Mouse (Mus musculus) liver, adult 2 months (tissue): Measurements from ENCODE around the gene Plppr1.
"Not testable (repeated sequence)": the region's sequence is repeated elsewhere in the genome, so short reads cannot be mapped to it uniquely, and the experiment has no call there.

Experiments
- CTCF ChIP-seq: fragments of 200-500 bp; IDR thresholded peaks from 2 replicates; pipeline ENCODE4 v1.5.1; 2011; ENCODE audit warnings: low read depth, low read length, control low read depth
- POLR2A ChIP-seq: fragments of 200-500 bp; IDR thresholded peaks from 2 replicates; pipeline ENCODE4 v1.6.1; 2011; ENCODE audit warnings: low read length, control low read depth; ENCODE audit not compliant: insufficient read depth; ENCODE audit errors: extremely low read depth

GRCm38 (mm10) chr4:49368046-49368445 lies 309.0 kb downstream of the Plppr1 start:
- not testable (repeated sequence) for TF ChIP-seq CTCF, POLR2A
